Mouse (Mus musculus): ENCODE data around the gene Glce.

Gene Glce

GRCm38 (mm10) chr9:62123496-62123895 lies 1.0 kb upstream of the Glce start:
- DNase-seq (ENCODE audit: low spot score): no peak

- DNase-seq (ENCODE audit: low spot score): no peak
Observed at GRCm38 (mm10) chr9:62121551-62122447, 656 bp downstream of the Glce start.

- DNase-seq (ENCODE audit: low spot score): no peak
Observed at GRCm38 (mm10) chr9:62118754-62119153, 3.7 kb downstream of the Glce start.

- no peak for DNase-seq (ENCODE audit: low spot score)
Observed at GRCm38 (mm10) chr9:62115826-62116225, 6.6 kb downstream of the Glce start.

- DNase-seq (ENCODE audit: low spot score): no peak
Observed at GRCm38 (mm10) chr9:62096603-62097002, 25.9 kb downstream of the Glce start.

- DNase-seq (ENCODE audit: low spot score): peak; percentile 23
Observed at GRCm38 (mm10) chr9:62091604-62092003, 30.9 kb downstream of the Glce start.

- DNase-seq (ENCODE audit: low spot score): no peak
Observed at GRCm38 (mm10) chr9:62085548-62085947, 36.9 kb downstream of the Glce start.

- no peak for DNase-seq (ENCODE audit: low spot score)
Observed at GRCm38 (mm10) chr9:62084896-62085295, 37.6 kb downstream of the Glce start.

GRCm38 (mm10) chr9:62082986-62083385 lies 39.5 kb downstream of the Glce start:
- DNase-seq (ENCODE audit: low spot score): no peak

GRCm38 (mm10) chr9:62081542-62081941 lies 40.9 kb downstream of the Glce start:
- DNase-seq (ENCODE audit: low spot score): no peak

GRCm38 (mm10) chr9:62080028-62080760 lies 42.3 kb downstream of the Glce start:
- no peak for DNase-seq (ENCODE audit: low spot score)

GRCm38 (mm10) chr9:62062234-62062633 lies 60.2 kb downstream of the Glce start:
- no peak for DNase-seq (ENCODE audit: low spot score)

GRCm38 (mm10) chr9:62060431-62060830 lies 62.0 kb downstream of the Glce start:
- no peak for DNase-seq (ENCODE audit: low spot score)

- DNase-seq (ENCODE audit: low spot score): no peak
Observed at GRCm38 (mm10) chr9:62059941-62060340, 62.5 kb downstream of the Glce start.

GRCm38 (mm10) chr9:62057881-62058506 lies 64.5 kb downstream of the Glce start:
- no peak for DNase-seq (ENCODE audit: low spot score)

GRCm38 (mm10) chr9:62056206-62056605 lies 66.2 kb downstream of the Glce start:
- DNase-seq (ENCODE audit: low spot score): no peak

GRCm38 (mm10) chr9:62050801-62051200 lies 71.7 kb downstream of the Glce start:
- DNase-seq (ENCODE audit: low spot score): no peak

GRCm38 (mm10) chr9:62049166-62049565 lies 73.3 kb downstream of the Glce start:
- DNase-seq (ENCODE audit: low spot score): no peak

GRCm38 (mm10) chr9:62042167-62042566 lies 80.3 kb downstream of the Glce start:
- no peak for DNase-seq (ENCODE audit: low spot score)

GRCm38 (mm10) chr9:62040008-62040608 lies 82.3 kb downstream of the Glce start:
- DNase-seq (ENCODE audit: low spot score): peak; percentile 58

GRCm38 (mm10) chr9:62035806-62036205 lies 86.6 kb downstream of the Glce start:
- no peak for DNase-seq (ENCODE audit: low spot score)

- no peak for DNase-seq (ENCODE audit: low spot score)
Observed at GRCm38 (mm10) chr9:62032206-62032605, 90.2 kb downstream of the Glce start.
